Mouse (Mus musculus): ENCODE data around the gene Gm4131. TPM values are rescaled to one million over a fixed set of nuclear protein-coding genes. Genes with fewer than 3 reads are reported as not detected.

Gm4131 gene
- total and polyA plus RNA-seq, 2 experiments: not detected

GRCm38 (mm10) chr14:62585338-62585737 lies 18.6 kb upstream of the Gm4131 start:
- Histone ChIP-seq H3K4me1 (ENCODE audit: control insufficient read depth, insufficient read depth, low read length) (no peaks in the 10 kb centered on the region; the same call in 1 of the 2 replicates), H3K9ac (ENCODE audit: low read depth, low read length) (no peak overlapping the region), H3K27me3 (ENCODE audit: control insufficient read depth, insufficient read depth, low read length) (no peaks in the 10 kb centered on the region), H3K4me3 (ENCODE audit: insufficient read depth, low read depth, low read length) (no peak overlapping the region), H3K79me2 (ENCODE audit: control insufficient read depth, insufficient read depth, low read length) (no peaks in the 10 kb centered on the region), H3K27ac (replicated peaks; ENCODE audit: insufficient read depth, low read depth, low read length) (no peak overlapping the region), H3K36me3 (ENCODE audit: control insufficient read depth, insufficient read depth, low read length) (no peaks in the 10 kb centered on the region; the same call in 1 of the 2 replicates)
- no peak for DNase-seq (ENCODE audit: extremely low read depth, low read depth, low spot score)
- WGBS: 69% methylated on average over 3 of the region's 3 CpGs
- no peak for TF ChIP-seq POLR2A (IDR thresholded peaks at IDR 0.05; ENCODE audit: extremely low read depth, insufficient read depth, low read length)
- TF ChIP-seq CTCF (IDR thresholded peaks at IDR 0.05; ENCODE audit: low read depth, low read length): no peak

- Histone ChIP-seq H3K79me2 (ENCODE audit: control insufficient read depth, insufficient read depth, low read length) (no peaks in the 10 kb centered on the region), H3K36me3 (ENCODE audit: control insufficient read depth, insufficient read depth, low read length) (no peaks in the 10 kb centered on the region; the same call in 1 of the 2 replicates), H3K4me3 (ENCODE audit: insufficient read depth, low read depth, low read length) (no peak overlapping the region), H3K4me1 (ENCODE audit: control insufficient read depth, insufficient read depth, low read length) (no peaks in the 10 kb centered on the region; the same call in 1 of the 2 replicates), H3K27me3 (ENCODE audit: control insufficient read depth, insufficient read depth, low read length) (no peaks in the 10 kb centered on the region), H3K27ac (replicated peaks; ENCODE audit: insufficient read depth, low read depth, low read length) (no peak overlapping the region), H3K9ac (ENCODE audit: low read depth, low read length) (no peak overlapping the region)
- DNase-seq (ENCODE audit: extremely low read depth, low read depth, low spot score): no peak
- no peak for TF ChIP-seq POLR2A (IDR thresholded peaks at IDR 0.05; ENCODE audit: extremely low read depth, insufficient read depth, low read length)
- no peak for TF ChIP-seq CTCF (IDR thresholded peaks at IDR 0.05; ENCODE audit: low read depth, low read length)
Measured at GRCm38 (mm10) chr14:62584637-62585036, 17.9 kb upstream of the Gm4131 start.

- no peaks in the 10 kb centered on the region; the same call in 1 of the 2 replicates for H3K36me3 ChIP-seq (ENCODE audit: control insufficient read depth, insufficient read depth, low read length)
- 93% methylated on average over 9 of the region's 9 CpGs for WGBS
- no peaks in the 10 kb centered on the region for H3K27me3 ChIP-seq (ENCODE audit: control insufficient read depth, insufficient read depth, low read length)
- H3K4me1 ChIP-seq (ENCODE audit: control insufficient read depth, insufficient read depth, low read length): no peaks in the 10 kb centered on the region; the same call in 1 of the 2 replicates
- H3K79me2 ChIP-seq (ENCODE audit: control insufficient read depth, insufficient read depth, low read length): no peaks in the 10 kb centered on the region
- no peak overlapping the region for H3K9ac ChIP-seq (ENCODE audit: low read depth, low read length)
- TF ChIP-seq CTCF (IDR thresholded peaks at IDR 0.05; ENCODE audit: low read depth, low read length) (no peak), POLR2A (IDR thresholded peaks at IDR 0.05; ENCODE audit: extremely low read depth, insufficient read depth, low read length) (no peak)
- DNase-seq (ENCODE audit: extremely low read depth, low read depth, low spot score): no peak
- no peak overlapping the region for H3K27ac ChIP-seq (replicated peaks; ENCODE audit: insufficient read depth, low read depth, low read length)
- no peak overlapping the region for H3K4me3 ChIP-seq (ENCODE audit: insufficient read depth, low read depth, low read length)
Measured at GRCm38 (mm10) chr14:62581768-62582167, 15.0 kb upstream of the Gm4131 start.

GRCm38 (mm10) chr14:62580945-62581344 lies 14.2 kb upstream of the Gm4131 start:
- no peak overlapping the region for H3K27ac ChIP-seq (replicated peaks; ENCODE audit: insufficient read depth, low read depth, low read length)
- no peaks in the 10 kb centered on the region; the same call in 1 of the 2 replicates for H3K36me3 ChIP-seq (ENCODE audit: control insufficient read depth, insufficient read depth, low read length)
- TF ChIP-seq POLR2A (IDR thresholded peaks at IDR 0.05; ENCODE audit: extremely low read depth, insufficient read depth, low read length) (no peak), CTCF (IDR thresholded peaks at IDR 0.05; ENCODE audit: low read depth, low read length) (no peak)
- H3K9ac ChIP-seq (ENCODE audit: low read depth, low read length): no peak overlapping the region
- no peaks in the 10 kb centered on the region; the same call in 1 of the 2 replicates for H3K4me1 ChIP-seq (ENCODE audit: control insufficient read depth, insufficient read depth, low read length)
- no peaks in the 10 kb centered on the region for H3K27me3 ChIP-seq (ENCODE audit: control insufficient read depth, insufficient read depth, low read length)
- WGBS: 96% methylated on average over 3 of the region's 3 CpGs
- no peaks in the 10 kb centered on the region for H3K79me2 ChIP-seq (ENCODE audit: control insufficient read depth, insufficient read depth, low read length)
- H3K4me3 ChIP-seq (ENCODE audit: insufficient read depth, low read depth, low read length): no peak overlapping the region
- DNase-seq (ENCODE audit: extremely low read depth, low read depth, low spot score): no peak

- Histone ChIP-seq H3K79me2 (ENCODE audit: control insufficient read depth, insufficient read depth, low read length) (no peaks in the 10 kb centered on the region), H3K27me3 (ENCODE audit: control insufficient read depth, insufficient read depth, low read length) (no peaks in the 10 kb centered on the region), H3K27ac (replicated peaks; ENCODE audit: insufficient read depth, low read depth, low read length) (no peak overlapping the region), H3K36me3 (ENCODE audit: control insufficient read depth, insufficient read depth, low read length) (no peaks in the 10 kb centered on the region; the same call in 1 of the 2 replicates), H3K9ac (ENCODE audit: low read depth, low read length) (no peak overlapping the region), H3K4me1 (ENCODE audit: control insufficient read depth, insufficient read depth, low read length) (no peaks in the 10 kb centered on the region), H3K4me3 (ENCODE audit: insufficient read depth, low read depth, low read length) (no peak overlapping the region)
- DNase-seq (ENCODE audit: extremely low read depth, low read depth, low spot score): no peak
- 85% methylated on average over 8 of the region's 8 CpGs for WGBS
- TF ChIP-seq POLR2A (IDR thresholded peaks at IDR 0.05; ENCODE audit: extremely low read depth, insufficient read depth, low read length) (no peak), CTCF (IDR thresholded peaks at IDR 0.05; ENCODE audit: low read depth, low read length) (no peak)
Measured at GRCm38 (mm10) chr14:62575862-62576261, 9.1 kb upstream of the Gm4131 start.

GRCm38 (mm10) chr14:62574906-62575305 lies 8.2 kb upstream of the Gm4131 start:
- TF ChIP-seq POLR2A (IDR thresholded peaks at IDR 0.05; ENCODE audit: extremely low read depth, insufficient read depth, low read length) (no peak), CTCF (IDR thresholded peaks at IDR 0.05; ENCODE audit: low read depth, low read length) (no peak)
- Histone ChIP-seq H3K36me3 (ENCODE audit: control insufficient read depth, insufficient read depth, low read length) (no peaks in the 10 kb centered on the region; the same call in 1 of the 2 replicates), H3K27ac (replicated peaks; ENCODE audit: insufficient read depth, low read depth, low read length) (no peak overlapping the region), H3K27me3 (ENCODE audit: control insufficient read depth, insufficient read depth, low read length) (no peaks in the 10 kb centered on the region), H3K9ac (ENCODE audit: low read depth, low read length) (no peak overlapping the region), H3K4me1 (ENCODE audit: control insufficient read depth, insufficient read depth, low read length) (no peaks in the 10 kb centered on the region), H3K4me3 (ENCODE audit: insufficient read depth, low read depth, low read length) (no peak overlapping the region), H3K79me2 (ENCODE audit: control insufficient read depth, insufficient read depth, low read length) (no peaks in the 10 kb centered on the region)
- WGBS: 80% methylated on average over 6 of the region's 6 CpGs
- DNase-seq (ENCODE audit: extremely low read depth, low read depth, low spot score): no peak
